Mouse (Mus musculus) brown adipose tissue, adult 24 weeks (tissue): ENCODE data around the gene Hmgn3. TPM values are rescaled to one million over a fixed set of nuclear protein-coding genes. Genes with fewer than 3 reads are reported as not detected.

ENCODE experiments used
- H3K27ac ChIP-seq: fragments of 200-500 bp; replicated peaks from 2 replicates; pipeline ENCODE4 v1.5.1; 2012; ENCODE audit warnings: low read depth, mild to moderate bottlenecking, low read length
- H3K4me1 ChIP-seq: fragments of 200-500 bp; 2 replicates; pipeline ENCODE4 v1.6.1; 2012; ENCODE audit warnings: low read length, mixed read lengths; ENCODE audit not compliant: control insufficient read depth, insufficient read depth, insufficient read length
- H3K4me3 ChIP-seq: fragments of 200-500 bp; 2 replicates; pipeline ENCODE4 v1.5.1; 2012; ENCODE audit warnings: low read depth, mild to moderate bottlenecking, low read length, moderate library complexity; ENCODE audit not compliant: insufficient read depth
- polyA plus RNA-seq: library from polyadenylated mRNA; stranded (reverse); fragments of >200 nt; gene quantifications from 2 replicates; pipeline ENCODE4 v1.2.4, GENCODE M21; 2012; ENCODE audit not compliant: missing spikeins, insufficient read depth, insufficient read length

The Hmgn3 gene
- polyA plus RNA-seq, 1 experiment, result 20.3 TPM

DNA sequence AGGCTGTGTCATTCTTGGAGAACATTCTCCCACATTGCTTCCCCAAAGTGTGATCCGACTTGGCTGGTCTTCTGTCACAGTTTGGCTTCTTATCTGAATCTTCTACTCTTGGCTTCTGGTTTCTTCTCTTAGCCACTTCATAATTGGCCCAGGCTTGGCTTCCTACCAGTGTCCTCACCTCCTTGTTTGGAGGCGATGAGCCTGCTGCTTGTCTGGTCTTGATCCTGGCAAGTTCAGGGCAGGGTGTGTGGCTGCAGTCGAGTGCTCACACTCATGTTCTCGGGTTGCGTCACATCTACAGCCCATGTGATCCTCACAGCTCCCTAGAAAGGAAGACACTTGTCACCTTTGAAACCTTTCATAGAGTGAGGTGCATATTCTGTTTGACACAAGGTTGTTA, 78.2 kb downstream of the Hmgn3 start:
- no peak overlapping the region for H3K4me3 ChIP-seq
- H3K27ac ChIP-seq, result no peak overlapping the region
- no peaks in the 10 kb centered on the region for H3K4me1 ChIP-seq

DNA sequence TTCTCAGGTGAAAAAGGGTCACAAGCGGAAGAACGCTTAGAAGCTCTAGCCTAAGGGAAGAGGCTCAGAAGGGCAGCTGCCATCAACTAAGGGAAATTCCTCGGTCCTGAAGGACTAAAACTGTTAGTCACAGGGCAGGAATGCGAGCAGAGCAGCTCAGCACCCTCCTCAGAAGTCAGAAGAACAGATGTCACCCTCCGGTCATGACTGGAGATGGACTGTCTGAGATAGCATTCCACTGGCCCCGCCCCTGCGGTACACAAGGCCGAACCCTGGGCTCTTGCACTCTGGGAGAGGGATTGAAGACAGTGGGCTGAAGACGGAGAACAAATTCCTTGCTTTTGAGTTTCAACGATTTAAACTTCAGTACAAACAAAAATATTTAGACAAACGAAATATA, 85.2 kb downstream of the Hmgn3 start:
- Histone ChIP-seq H3K4me1 (no peaks in the 10 kb centered on the region), H3K27ac (no peak overlapping the region), H3K4me3 (no peak overlapping the region)

Other genes with a start within 250 kb of the Hmgn3 start
- gene Phip, start 171.2 kb downstream of the Hmgn3 start, polyA plus RNA-seq, result 7.0 and 8.2 TPM in 2 replicates